Mouse (Mus musculus) T-helper 1 cell (primary cell): ENCODE data around the gene Tmem120a.

ENCODE experiments used
- in situ Hi-C: fragments of 300-600 bp; cut with MboI, MseI; formaldehyde crosslinking; loops from one replicate; pipeline ENCODE4 v1.15.1; 2025; ENCODE audit warnings: high pct_unique_total_duplicates

Tmem120a gene

GRCm38 (mm10) chr5:135743741-135744609 is at the start of gene Tmem120a:
Gene Tmem120a, minus strand, starts transcription at chr5:135744448.
- in situ Hi-C loops, result no loop called here

DNA sequence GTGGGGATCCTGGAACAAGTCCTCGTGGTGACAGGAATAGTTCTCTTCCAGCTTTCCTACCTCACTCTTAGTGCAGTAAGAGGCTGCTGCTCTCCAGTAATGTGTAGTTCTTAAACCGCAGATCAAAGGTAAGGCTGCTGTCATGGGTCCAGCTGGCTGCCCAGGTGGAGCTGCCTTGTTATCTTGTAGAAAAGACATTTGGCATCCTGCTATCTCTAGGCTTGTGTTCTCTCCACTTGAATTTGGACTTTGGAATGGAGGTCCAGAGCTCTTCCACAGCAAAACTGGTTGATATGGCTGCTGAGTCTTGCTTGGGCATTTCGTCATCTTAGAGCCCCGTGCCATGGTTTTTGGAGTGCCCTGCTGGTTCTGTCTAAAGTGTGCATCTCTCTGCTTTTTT is 38.7 kb upstream of the Tmem120a start:
- in situ Hi-C loops, result no loop called here

DNA sequence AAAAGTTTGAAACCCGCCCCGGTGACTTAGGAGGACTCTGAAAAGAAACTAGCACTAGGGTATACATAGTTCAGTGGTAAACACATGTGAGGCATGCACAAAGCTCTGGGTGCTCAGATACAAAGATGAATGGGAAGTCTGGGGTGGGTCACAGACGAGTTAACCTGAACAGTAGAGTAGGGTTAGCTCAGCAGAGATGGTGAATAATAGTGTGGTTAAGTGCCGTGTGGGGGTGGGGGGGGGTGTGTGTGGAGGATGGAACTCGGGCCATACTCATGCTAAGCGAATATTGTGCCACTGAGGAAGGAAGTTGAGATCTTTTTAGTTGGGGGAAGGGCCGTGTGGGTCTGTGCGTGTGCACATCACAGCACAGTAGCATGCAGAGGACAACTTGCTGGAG is 36.1 kb upstream of the Tmem120a start:
- in situ Hi-C loops, result no loop called here

- in situ Hi-C loops, result no loop called here
Observed at GRCm38 (mm10) chr5:135778471-135779445, 34.5 kb upstream of the Tmem120a start, which contains the start of gene Mdh2. Gene Mdh2, plus strand, starts transcription at chr5:135778480.

DNA sequence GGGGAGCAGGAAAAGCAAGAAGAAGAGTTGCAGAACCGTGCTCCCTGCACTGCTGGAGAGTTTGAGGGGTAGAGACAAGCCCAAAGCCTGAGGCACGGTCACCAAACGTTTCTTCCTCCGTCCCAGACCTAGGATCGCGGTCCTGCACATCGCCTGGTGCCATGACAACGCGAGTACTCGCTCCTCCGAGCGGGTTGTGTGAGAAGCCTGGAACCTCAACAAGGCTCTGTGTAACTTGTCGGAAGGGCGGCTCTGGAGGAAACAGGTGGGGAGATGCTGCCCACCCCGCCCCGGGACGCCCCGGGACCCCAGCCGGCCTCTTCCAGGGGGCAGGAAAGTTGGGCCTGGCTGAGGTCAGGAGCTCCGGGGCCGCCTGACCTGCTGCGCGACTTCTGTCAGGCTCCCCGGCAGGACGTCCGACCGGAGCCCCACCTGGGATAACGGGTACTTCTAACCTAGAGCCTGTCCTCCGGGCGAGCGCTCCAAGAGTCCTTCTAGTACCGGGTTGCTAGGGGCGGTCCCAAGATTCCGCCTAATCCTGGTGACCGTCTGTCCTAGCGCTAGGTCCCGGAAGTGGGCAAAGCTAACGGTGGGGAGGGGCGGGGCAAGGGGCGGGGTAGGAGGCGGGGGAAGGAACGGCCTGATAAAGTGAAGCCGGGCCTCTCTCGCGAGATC is 33.7 kb upstream of the Tmem120a start, which contains the start of gene Styxl1:
Gene Styxl1, minus strand, starts transcription at position 590 of the 675 bp plus-strand sequence.
- in situ Hi-C loops, result no loop called here

DNA sequence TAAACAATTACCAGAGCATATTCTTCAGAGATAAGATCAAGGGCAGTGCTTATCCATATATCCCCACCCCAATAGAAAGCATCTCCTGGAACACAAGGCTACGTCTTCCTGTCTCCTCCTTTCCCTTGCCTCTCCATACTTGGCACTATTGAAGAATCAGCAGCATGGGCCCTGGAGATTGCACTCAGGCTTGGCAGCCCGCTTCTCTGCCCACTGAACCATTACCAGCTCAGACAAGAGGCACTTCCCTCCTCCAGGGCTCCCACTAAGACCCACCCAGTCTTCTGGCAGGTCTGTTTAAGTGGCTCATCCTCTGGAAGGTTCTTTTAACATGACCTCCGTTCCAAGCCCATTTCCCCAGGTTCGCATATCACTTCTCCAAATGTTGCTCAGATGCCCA is 32.3 kb upstream of the Tmem120a start:
- in situ Hi-C loops, result no loop called here

DNA sequence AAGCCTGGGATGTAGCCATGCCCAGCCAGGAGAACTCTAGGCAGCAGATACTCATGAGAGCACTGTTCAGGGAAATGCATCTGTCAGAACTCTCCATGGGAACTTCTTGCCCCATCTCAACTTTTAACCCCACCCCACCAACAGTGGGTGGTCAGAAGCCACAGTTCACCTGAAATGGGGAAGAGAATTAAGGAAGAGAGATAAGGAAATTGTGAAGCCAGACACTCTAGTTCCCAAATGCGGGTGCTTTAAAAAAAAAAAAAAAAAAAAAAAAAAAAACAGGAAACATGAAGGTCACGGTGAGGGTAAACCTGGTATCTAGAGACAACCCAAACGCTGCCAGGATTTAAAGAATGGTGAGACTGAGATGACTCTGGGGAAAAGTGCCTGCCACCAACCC is 28.3 kb upstream of the Tmem120a start:
- in situ Hi-C loops, result no loop called here

DNA sequence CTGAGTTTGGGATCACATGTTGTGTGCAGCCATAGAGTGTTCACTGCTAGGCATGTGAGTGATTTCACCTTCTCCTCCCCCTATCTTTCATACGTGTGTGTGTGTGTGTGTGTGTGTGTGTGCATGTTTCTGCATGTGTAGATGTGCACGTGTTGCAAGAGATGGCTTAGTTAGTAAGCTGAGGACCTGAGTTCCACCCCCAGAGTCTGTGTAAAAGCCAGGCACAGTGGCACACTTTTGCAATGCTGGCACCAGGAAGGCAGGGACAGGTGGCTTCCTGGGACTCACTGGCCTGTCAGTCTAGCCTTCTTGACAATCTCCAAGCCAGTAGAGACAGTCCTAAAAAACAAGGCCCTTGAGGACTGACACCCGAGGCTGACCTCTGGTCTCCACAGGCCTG is 20.7 kb upstream of the Tmem120a start:
- in situ Hi-C loops, result loop anchor here (5.0 kb wide), 1 partner anchor 148 kb away; no protein-coding TSS in a partner anchor

DNA sequence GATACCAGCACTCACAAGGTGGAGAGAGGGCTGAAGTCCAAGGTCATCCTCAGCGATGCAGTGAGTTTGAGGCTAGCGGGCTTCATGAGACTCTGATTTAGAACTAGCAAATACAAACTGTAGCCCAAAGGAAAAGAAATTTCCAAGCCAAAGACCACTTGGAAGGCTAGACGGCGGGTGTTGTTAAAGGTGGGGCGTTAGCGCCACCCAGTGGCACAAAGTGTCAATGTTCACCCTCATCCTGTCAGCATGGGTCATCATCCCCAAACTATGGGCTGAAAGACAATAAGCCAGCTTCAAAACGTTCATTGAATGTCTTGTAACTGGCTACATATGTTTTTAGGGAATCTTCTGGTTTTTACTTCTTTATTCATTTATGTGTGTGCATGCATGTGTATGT is 19.3 kb upstream of the Tmem120a start:
- in situ Hi-C loops, result no loop called here

DNA sequence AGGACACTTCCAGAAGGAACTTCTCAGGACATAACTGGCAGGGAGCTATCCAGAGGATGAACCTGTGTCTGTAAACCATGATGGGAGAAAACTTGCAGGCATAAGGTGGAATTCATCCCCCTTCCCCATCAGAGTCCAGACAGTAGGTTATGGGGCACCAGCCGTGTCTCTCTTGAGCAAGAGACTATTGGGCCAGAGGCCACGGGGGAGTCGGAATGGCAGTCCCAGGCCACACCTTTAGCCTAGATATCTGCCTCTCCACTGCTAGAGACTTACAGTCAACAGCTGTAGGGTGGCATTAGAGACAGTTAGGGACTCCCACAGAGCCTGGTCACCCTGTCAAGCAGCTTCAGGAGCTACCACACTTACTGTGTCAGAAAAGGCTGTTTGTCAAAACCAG is 17.6 kb upstream of the Tmem120a start:
- in situ Hi-C loops, result no loop called here

- in situ Hi-C loops, result no loop called here
Observed at GRCm38 (mm10) chr5:135751595-135751994, 7.3 kb upstream of the Tmem120a start.

- in situ Hi-C loops, result no loop called here
Observed at GRCm38 (mm10) chr5:135751041-135751440, 6.8 kb upstream of the Tmem120a start.

DNA sequence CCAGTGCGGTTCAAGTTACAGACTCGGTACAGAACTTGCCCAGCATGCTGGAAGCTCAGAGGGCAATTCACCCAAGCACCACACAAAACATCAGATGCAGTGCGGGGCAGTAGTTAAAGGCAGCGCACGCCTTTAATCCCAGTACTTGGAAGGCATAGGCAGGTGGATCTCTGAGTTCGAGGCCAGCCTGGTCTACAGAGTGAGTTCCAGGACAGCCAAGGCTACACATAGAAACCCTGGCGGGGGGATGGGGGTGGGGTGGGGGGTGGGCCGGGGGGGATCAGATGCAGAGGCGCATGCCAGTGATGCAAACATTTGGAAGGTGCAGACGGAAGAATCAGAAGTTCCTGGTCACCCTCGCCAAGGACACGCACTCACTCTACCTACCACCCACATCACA is 494 bp upstream of the Tmem120a start:
- in situ Hi-C loops, result no loop called here

GRCm38 (mm10) chr5:135742941-135743740 is 1.1 kb downstream of the Tmem120a start:
- in situ Hi-C loops, result no loop called here

- in situ Hi-C loops, result no loop called here
Observed at GRCm38 (mm10) chr5:135742156-135742555, 2.1 kb downstream of the Tmem120a start.

- in situ Hi-C loops, result no loop called here
Observed at GRCm38 (mm10) chr5:135738266-135738665, 6.0 kb downstream of the Tmem120a start.

GRCm38 (mm10) chr5:135737154-135737553 is 7.1 kb downstream of the Tmem120a start:
- in situ Hi-C loops, result no loop called here

DNA sequence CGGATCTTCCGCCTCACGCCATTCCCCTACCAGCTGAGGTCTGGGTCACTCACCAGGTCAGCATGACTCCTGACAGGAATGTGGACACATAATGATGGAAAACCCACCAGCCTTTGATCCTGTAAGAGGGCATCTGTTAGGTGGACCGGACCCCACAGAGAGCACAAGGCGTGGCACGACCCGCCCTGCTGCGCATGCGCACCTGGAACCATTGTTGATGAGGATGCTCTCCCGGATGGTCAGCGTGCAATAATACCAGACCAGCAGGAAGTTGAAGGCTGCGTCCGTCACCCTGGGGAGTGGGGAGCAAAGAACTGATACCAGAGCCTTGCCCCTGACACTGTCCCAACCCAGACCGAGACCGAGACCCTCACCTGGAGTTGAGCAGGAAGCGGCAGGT is 7.7 kb downstream of the Tmem120a start:
- in situ Hi-C loops, result no loop called here

- in situ Hi-C loops, result no loop called here
Observed at GRCm38 (mm10) chr5:135735741-135736140, 8.5 kb downstream of the Tmem120a start.

- in situ Hi-C loops, result no loop called here
Observed at GRCm38 (mm10) chr5:135734057-135734680, 10.1 kb downstream of the Tmem120a start.
